Mouse (Mus musculus) bone marrow macrophage, adult 2 months (primary cell): ENCODE measurements at regions not wholly inside any gene's neighbourhood (a gene's known extent, or its start where the extent isn't known, plus 50 kb on each side); places are given as distances from the start of the nearest gene placed in this dataset.

Experiments used
- CTCF ChIP-seq: IDR thresholded peaks from 2 replicates; pipeline ENCODE4 v1.5.1; 2012; ENCODE audit warnings: low read depth, mild to moderate bottlenecking, low read length, moderate library complexity
- POLR2A ChIP-seq: IDR thresholded peaks from 2 replicates; pipeline ENCODE4 v1.6.1; 2012; ENCODE audit warnings: mild to moderate bottlenecking, low read depth, low read length, borderline replicate concordance

- TF ChIP-seq CTCF (no peak), POLR2A (no peak)
Measured at GRCm38 (mm10) chr12:106931591-106931990, 556.8 kb upstream of the 3110018I06Rik start.
